Mouse (Mus musculus) hematopoietic stem cell, adult 5-6 weeks (primary cell): Measurements from ENCODE around the gene Tbx4. TPM values are rescaled to one million over a fixed set of nuclear protein-coding genes. Genes with fewer than 3 reads are reported as not detected.

ENCODE experiments used
- ATAC-seq, 2 experiments: fragments of 125-278 bp in 1 of 2; replicated peaks in 1 of 2; 2 replicates each; pipeline ENCODE4 v1.8.0; 2016 to 2017; ENCODE audit warnings: inconsistent platforms in 2 of 2, mild to moderate bottlenecking in 2 of 2, moderate number of reproducible peaks in 2 of 2, low read depth in 1 of 2, moderate TSS enrichment in 1 of 2; ENCODE audit not compliant: low FRiP score in 2 of 2, poor library complexity in 2 of 2, severe bottlenecking in 2 of 2, insufficient read depth in 1 of 2, low TSS enrichment in 1 of 2
- total RNA-seq: library from RNA; stranded (forward); fragments of 172-1452, 232-1000 nt; gene quantifications from 2 replicates; pipeline ENCODE4 v1.2.3, GENCODE M21; 2017

The Tbx4 gene
- total RNA-seq, 1 experiment from 2014 or later = 0.10 TPM

- no peak for ATAC-seq
Observed at GRCm38 (mm10) chr11:85892771-85893170, 6.5 kb downstream of the Tbx4 start.

GRCm38 (mm10) chr11:85893400-85894135 lies 7.3 kb downstream of the Tbx4 start:
- no peak for ATAC-seq

GRCm38 (mm10) chr11:85894136-85894530 lies 7.9 kb downstream of the Tbx4 start:
- ATAC-seq = no peak

- peak in 1 of 2 experiments; percentile 19; a peak in 1 of 4 replicates for ATAC-seq
Observed at GRCm38 (mm10) chr11:85894731-85895545, 8.7 kb downstream of the Tbx4 start.

GRCm38 (mm10) chr11:85896335-85896985 lies 10.2 kb downstream of the Tbx4 start:
- ATAC-seq = no peak

- ATAC-seq = no peak
Observed at GRCm38 (mm10) chr11:85900291-85900690, 14.1 kb downstream of the Tbx4 start.

GRCm38 (mm10) chr11:85909514-85909913 lies 23.3 kb downstream of the Tbx4 start:
- ATAC-seq = peak; percentile 46 to 57; a peak in 3 of 4 replicates

GRCm38 (mm10) chr11:85910133-85910532 lies 23.9 kb downstream of the Tbx4 start:
- no peak for ATAC-seq

- no peak for ATAC-seq
Observed at GRCm38 (mm10) chr11:85913506-85913905, 27.3 kb downstream of the Tbx4 start.

- ATAC-seq = no peak
Observed at GRCm38 (mm10) chr11:85917091-85917992, 31.1 kb downstream of the Tbx4 start.

- ATAC-seq = no peak
Observed at GRCm38 (mm10) chr11:85917993-85918325, 31.7 kb downstream of the Tbx4 start.

- no peak for ATAC-seq
Observed at GRCm38 (mm10) chr11:85918388-85918940, 32.2 kb downstream of the Tbx4 start.

- peak; percentile 74 to 88 for ATAC-seq
Observed at GRCm38 (mm10) chr11:85925294-85925743, 39.1 kb downstream of the Tbx4 start.

- ATAC-seq = no peak
Observed at GRCm38 (mm10) chr11:85926287-85926764, 40.1 kb downstream of the Tbx4 start.

- ATAC-seq = no peak
Observed at GRCm38 (mm10) chr11:85928106-85928505, 41.9 kb downstream of the Tbx4 start.

- no peak for ATAC-seq
Observed at GRCm38 (mm10) chr11:85929651-85930050, 43.4 kb downstream of the Tbx4 start.
